Mouse (Mus musculus) heart, embryonic 16.5 days (tissue): ENCODE measurements around the gene Idh3a. TPM values are rescaled to one million over a fixed set of nuclear protein-coding genes. Genes with fewer than 3 reads are reported as not detected.

ENCODE experiments used
- ATAC-seq: fragments of 200-750 bp; cut with Nextera tagmentation; replicated peaks from 2 replicates; pipeline ENCODE4 v1.8.0; 2017; ENCODE audit warnings: moderate number of reproducible peaks; ENCODE audit not compliant: insufficient read depth, low FRiP score; ENCODE audit errors: extremely low read depth
- H3K27ac ChIP-seq: fragments of 300-500 bp; sonication (generic); 2 replicates; pipeline ENCODE4 v1.5.1; 2014; ENCODE audit warnings: mild to moderate bottlenecking, low read length, control low read depth, moderate library complexity
- H3K27me3 ChIP-seq: fragments of 300-500 bp; sonication (generic); 2 replicates; pipeline ENCODE4 v1.6.1; 2014; ENCODE audit warnings: low read length, mixed read lengths; ENCODE audit not compliant: control insufficient read depth, insufficient read depth
- H3K36me3 ChIP-seq: fragments of 300-500 bp; sonication (generic); 2 replicates; pipeline ENCODE4 v1.6.1; 2014; ENCODE audit not compliant: control insufficient read depth, insufficient read depth
- H3K4me1 ChIP-seq: fragments of 300-500 bp; sonication (generic); 2 replicates; pipeline ENCODE4 v1.6.1; 2014; ENCODE audit warnings: low read length, mixed read lengths; ENCODE audit not compliant: control insufficient read depth, insufficient read depth
- H3K4me2 ChIP-seq: fragments of 300-500 bp; sonication (generic); 2 replicates; pipeline ENCODE4 v1.6.1; 2014; ENCODE audit warnings: low read depth, mild to moderate bottlenecking, control low read depth, low read length
- H3K4me3 ChIP-seq: fragments of 300-500 bp; sonication (generic); 2 replicates; pipeline ENCODE4 v1.5.1; 2014; ENCODE audit warnings: mild to moderate bottlenecking, control low read depth, low read length
- H3K9ac ChIP-seq: fragments of 300-500 bp; sonication (generic); 2 replicates; pipeline ENCODE4 v1.6.1; 2014; ENCODE audit warnings: low read length, control low read depth
- H3K9me3 ChIP-seq: fragments of 300-500 bp; sonication (generic); replicated peaks from 2 replicates; pipeline ENCODE4 v1.6.1; 2016; ENCODE audit warnings: low read length; ENCODE audit not compliant: control insufficient read depth
- WGBS: fragments of 180-500 bp; shearing (Covaris S2); extraction: QIAGEN DNeasy Blood & Tissue Kit; methylation state at CpG from one replicate; pipeline ENCODE4 v1.1.7; 2014; 5-methylcytosine and 5-hydroxymethylcytosine counted together
- polyA plus RNA-seq: library from polyadenylated mRNA; unstranded; fragments of >200 nt; fragmentation: Nextera tagmentation; extraction: Ambion mirVana; gene quantifications from 2 replicates; pipeline ENCODE4 v1.2.1, GENCODE M21; 2015

Gene Idh3a
- polyA plus RNA-seq, 1 experiment from 2014 or later = 574 TPM

GRCm38 (mm10) chr9:54649360-54649759 is 63.2 kb downstream of the Idh3a start:
- H3K4me1 ChIP-seq = no peaks in the 10 kb centered on the region
- no peak overlapping the region for H3K9ac ChIP-seq
- H3K4me2 ChIP-seq = no peak overlapping the region
- H3K27ac ChIP-seq = no peak overlapping the region
- no peaks in the 10 kb centered on the region for H3K27me3 ChIP-seq
- 77% methylated on average over 1 of the region's 1 CpGs for WGBS
- H3K36me3 ChIP-seq = no peaks in the 10 kb centered on the region
- no peak for ATAC-seq
- no peak overlapping the region for H3K4me3 ChIP-seq
- H3K9me3 ChIP-seq = no peaks in the 10 kb centered on the region

- Histone ChIP-seq H3K4me1 (no peaks in the 10 kb centered on the region), H3K4me3 (no peak overlapping the region), H3K27ac (no peak overlapping the region), H3K36me3 (no peaks in the 10 kb centered on the region), H3K9me3 (no peaks in the 10 kb centered on the region), H3K27me3 (no peaks in the 10 kb centered on the region), H3K4me2 (no peak overlapping the region), H3K9ac (no peak overlapping the region)
- 73% methylated on average over 2 of the region's 2 CpGs for WGBS
- no peak for ATAC-seq
Measured at GRCm38 (mm10) chr9:54652778-54653177, 66.6 kb downstream of the Idh3a start.

Other genes with a start within 250 kb of the Idh3a start
- gene Dmxl2, start 84.7 kb upstream of the Idh3a start, polyA plus RNA-seq = 6.2 and 6.6 TPM in 2 replicates
- not detected in 2 replicates for gene Sh2d7, start 47.4 kb upstream of the Idh3a start, polyA plus RNA-seq
- 4.8 and 5.1 TPM in 2 replicates for gene Cib2, start 26.1 kb upstream of the Idh3a start, polyA plus RNA-seq
- gene Acsbg1, start 75.5 kb downstream of the Idh3a start, polyA plus RNA-seq = 0.10 and 0.13 TPM in 2 replicates
- 30.1 and 30.2 TPM in 2 replicates for gene Dnaja4, start 112.5 kb downstream of the Idh3a start, polyA plus RNA-seq
- 90.3 and 101 TPM in 2 replicates for gene Wdr61, start 148.2 kb downstream of the Idh3a start, polyA plus RNA-seq
- gene Crabp1, start 178.4 kb downstream of the Idh3a start, polyA plus RNA-seq = 6.5 and 7.6 TPM in 2 replicates